Mouse (Mus musculus): ENCODE measurements around the gene Polr3f. TPM values are rescaled to one million over a fixed set of nuclear protein-coding genes. Genes with fewer than 3 reads are reported as not detected.

Polr3f gene
- polyA plus RNA-seq (2015; fragmentation: Nextera tagmentation; extraction: Ambion mirVana): 30.5 and 31.7 TPM in 2 replicates

- H3K4me1 ChIP-seq: peaks cover 16% of the 10 kb centered on the region
- WGBS: 1% methylated on average over 56 of the region's 56 CpGs
- ATAC-seq (replicated peaks): peak; percentile 98
- peak within 1 kb of the TSS; percentile 65 for H3K4me3 ChIP-seq
- H3K36me3 ChIP-seq: peaks cover 6% of the 10 kb centered on the region; the same call in 1 of the 2 replicates
- peak within 1 kb of the TSS; percentile 70 for H3K9ac ChIP-seq (replicated peaks)
- H3K27ac ChIP-seq (replicated peaks): peak within 1 kb of the TSS; percentile 91
- peak within 1 kb of the TSS; percentile 80 for H3K4me2 ChIP-seq (replicated peaks)
- no peaks in the 10 kb centered on the region for H3K9me3 ChIP-seq
- H3K27me3 ChIP-seq: 0 out of 2 replicates have a peak, but pooled peaks cover 4% of the 10 kb centered on the region
Measured at GRCm38 (mm10) chr2:144526981-144527820, at the start of gene Polr3f, which contains the start of gene Dzank1. Gene Polr3f, plus strand, starts transcription at chr2:144527718. Gene Dzank1, minus strand, starts transcription at chr2:144527414.

GRCm38 (mm10) chr2:144479421-144479820, 48.1 kb upstream of the Polr3f start:
- H3K4me3 ChIP-seq: no peak overlapping the region
- 82% methylated on average over 2 of the region's 2 CpGs for WGBS

GRCm38 (mm10) chr2:144484084-144484483, 43.4 kb upstream of the Polr3f start:
- Histone ChIP-seq H3K27ac (replicated peaks) (0 out of 2 replicates have a peak overlapping the region, but pooled peaks have one; percentile 3), H3K27me3 (no peaks in the 10 kb centered on the region), H3K36me3 (0 out of 2 replicates have a peak, but pooled peaks cover 3% of the 10 kb centered on the region), H3K9ac (replicated peaks) (no peak overlapping the region), H3K4me1 (0 out of 2 replicates have a peak, but pooled peaks cover 3% of the 10 kb centered on the region), H3K9me3 (no peaks in the 10 kb centered on the region), H3K4me2 (replicated peaks) (no peak overlapping the region), H3K4me3 (no peak overlapping the region)
- ATAC-seq (replicated peaks): peak; percentile 51; the same call in 1 of the 2 replicates
- WGBS: 28% methylated on average over 1 of the region's 1 CpGs

More at GRCm38 (mm10) chr2:144479421-144479820, 48.1 kb upstream of the Polr3f start:
- Histone ChIP-seq H3K4me1 (0 out of 2 replicates have a peak, but pooled peaks cover 2% of the 10 kb centered on the region), H3K4me2 (replicated peaks) (no peak overlapping the region), H3K27ac (replicated peaks) (no peak overlapping the region), H3K36me3 (0 out of 2 replicates have a peak, but pooled peaks cover 3% of the 10 kb centered on the region), H3K27me3 (no peaks in the 10 kb centered on the region), H3K9ac (replicated peaks) (no peak overlapping the region), H3K9me3 (no peaks in the 10 kb centered on the region)
- no peak for ATAC-seq (replicated peaks)

DNA sequence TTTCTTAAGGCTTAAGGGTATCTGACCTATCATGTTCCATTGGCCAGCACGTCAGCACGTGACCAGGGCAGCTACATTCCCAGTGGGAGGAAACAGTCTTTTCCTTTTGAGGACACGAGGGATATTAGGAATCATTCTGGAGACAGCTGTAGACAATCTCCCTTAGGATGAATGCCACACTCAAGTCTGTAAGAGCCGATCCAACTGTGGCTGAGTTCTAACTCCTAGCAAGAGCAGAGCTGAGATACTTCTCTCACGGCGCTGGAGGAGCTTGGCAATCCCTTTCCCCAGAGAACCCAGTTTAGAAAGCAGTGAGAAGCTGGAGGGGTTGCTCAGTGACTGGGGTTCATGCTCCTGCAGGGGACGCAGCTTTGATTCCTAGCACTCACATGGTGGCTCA, 42.1 kb upstream of the Polr3f start:
- Histone ChIP-seq H3K27me3 (no peaks in the 10 kb centered on the region), H3K4me2 (replicated peaks) (no peak overlapping the region), H3K27ac (replicated peaks) (no peak overlapping the region), H3K9ac (replicated peaks) (no peak overlapping the region), H3K4me1 (0 out of 2 replicates have a peak, but pooled peaks cover 3% of the 10 kb centered on the region), H3K9me3 (no peaks in the 10 kb centered on the region), H3K4me3 (no peak overlapping the region), H3K36me3 (0 out of 2 replicates have a peak, but pooled peaks cover 3% of the 10 kb centered on the region)
- WGBS: 87% methylated on average over 7 of the region's 7 CpGs
- ATAC-seq (replicated peaks): no peak

- no peak overlapping the region for H3K4me2 ChIP-seq (replicated peaks)
- 0 out of 2 replicates have a peak, but pooled peaks cover 3% of the 10 kb centered on the region for H3K4me1 ChIP-seq
- WGBS: 67% methylated on average over 6 of the region's 6 CpGs
- no peak overlapping the region for H3K4me3 ChIP-seq
- no peak for ATAC-seq (replicated peaks)
- no peaks in the 10 kb centered on the region for H3K36me3 ChIP-seq
- no peaks in the 10 kb centered on the region for H3K27me3 ChIP-seq
- no peaks in the 10 kb centered on the region for H3K9me3 ChIP-seq
- H3K9ac ChIP-seq (replicated peaks): no peak overlapping the region
- no peak overlapping the region for H3K27ac ChIP-seq (replicated peaks)
Measured at GRCm38 (mm10) chr2:144487476-144487875, 40.0 kb upstream of the Polr3f start.

GRCm38 (mm10) chr2:144489342-144489741, 38.2 kb upstream of the Polr3f start:
- H3K36me3 ChIP-seq: no peaks in the 10 kb centered on the region
- no peaks in the 10 kb centered on the region for H3K9me3 ChIP-seq
- H3K4me3 ChIP-seq: no peak overlapping the region
- no peaks in the 10 kb centered on the region for H3K27me3 ChIP-seq
- no peak overlapping the region for H3K4me2 ChIP-seq (replicated peaks)
- H3K27ac ChIP-seq (replicated peaks): no peak overlapping the region
- WGBS: 82% methylated on average over 5 of the region's 5 CpGs
- 0 out of 2 replicates have a peak, but pooled peaks cover 2% of the 10 kb centered on the region for H3K4me1 ChIP-seq
- ATAC-seq (replicated peaks): no peak
- H3K9ac ChIP-seq (replicated peaks): no peak overlapping the region

GRCm38 (mm10) chr2:144502134-144502533, 25.4 kb upstream of the Polr3f start:
- no peaks in the 10 kb centered on the region for H3K4me1 ChIP-seq
- no peak overlapping the region for H3K4me2 ChIP-seq (replicated peaks)
- H3K27ac ChIP-seq (replicated peaks): no peak overlapping the region
- no peaks in the 10 kb centered on the region for H3K9me3 ChIP-seq
- 85% methylated on average over 6 of the region's 6 CpGs for whole genome bisulfite sequencing
- H3K4me3 ChIP-seq: no peak overlapping the region
- no peak for ATAC-seq (replicated peaks)
- no peak overlapping the region for H3K9ac ChIP-seq (replicated peaks)
- H3K36me3 ChIP-seq: no peaks in the 10 kb centered on the region
- no peaks in the 10 kb centered on the region for H3K27me3 ChIP-seq

DNA sequence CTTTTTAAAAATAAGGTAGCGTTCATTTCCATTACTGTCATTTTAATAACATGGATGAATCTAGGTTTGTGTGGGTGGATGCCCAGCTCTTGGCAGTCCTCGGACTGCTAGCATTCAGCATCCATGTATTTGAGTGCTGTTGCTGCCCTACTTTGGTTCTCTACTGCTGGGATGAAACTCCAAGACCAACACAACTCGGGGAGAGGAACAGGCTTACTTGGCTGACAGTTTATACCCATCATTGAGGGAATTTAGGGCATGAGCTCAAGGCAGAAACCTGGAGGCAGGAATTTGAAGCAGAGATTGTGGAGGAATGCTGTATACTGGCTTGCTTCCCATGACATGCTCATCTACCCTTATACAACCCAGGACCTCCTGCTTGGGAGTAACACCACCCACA, 12.9 kb upstream of the Polr3f start:
- no peak for ATAC-seq (replicated peaks)
- Histone ChIP-seq H3K4me2 (replicated peaks) (no peak overlapping the region), H3K9ac (replicated peaks) (no peak overlapping the region), H3K27me3 (no peaks in the 10 kb centered on the region), H3K4me3 (no peak overlapping the region), H3K27ac (replicated peaks) (no peak overlapping the region), H3K4me1 (no peaks in the 10 kb centered on the region), H3K9me3 (no peaks in the 10 kb centered on the region), H3K36me3 (no peaks in the 10 kb centered on the region)
- WGBS: 84% methylated on average over 3 of the region's 3 CpGs

DNA sequence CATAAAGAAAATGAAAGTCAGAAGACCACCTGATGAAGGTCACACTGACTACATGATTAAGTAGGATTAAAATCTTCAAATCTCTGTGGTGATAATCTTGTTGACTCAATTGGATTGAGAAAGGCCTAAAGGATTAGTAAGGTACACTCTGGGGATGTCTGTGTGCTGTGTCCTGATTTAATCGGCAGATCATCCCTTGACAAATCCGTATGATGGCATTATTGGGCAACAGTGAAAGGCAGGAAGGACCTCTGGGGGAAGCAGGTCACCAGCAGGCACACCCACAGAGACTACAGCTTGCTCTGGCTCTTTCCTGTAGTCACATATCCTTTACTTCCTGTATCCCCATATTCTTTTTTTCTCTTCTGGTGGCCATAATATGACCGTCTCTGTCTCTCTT, 7.7 kb upstream of the Polr3f start:
- H3K4me2 ChIP-seq (replicated peaks): no peak overlapping the region
- no peaks in the 10 kb centered on the region for H3K27me3 ChIP-seq

GRCm38 (mm10) chr2:144525856-144526255, 1.7 kb upstream of the Polr3f start:
- Histone ChIP-seq H3K9me3 (no peaks in the 10 kb centered on the region), H3K4me3 (0 out of 2 replicates have a peak overlapping the region, but pooled peaks have one; percentile 0), H3K36me3 (no peaks in the 10 kb centered on the region), H3K27me3 (0 out of 2 replicates have a peak, but pooled peaks cover 4% of the 10 kb centered on the region), H3K9ac (replicated peaks) (no peak overlapping the region), H3K4me1 (peaks cover 16% of the 10 kb centered on the region), H3K4me2 (replicated peaks) (no peak overlapping the region), H3K27ac (replicated peaks) (no peak overlapping the region)
- WGBS: 46% methylated on average over 10 of the region's 10 CpGs
- ATAC-seq (replicated peaks): no peak

More for the DNA sequence above, 7.7 kb upstream of the Polr3f start:
- no peaks in the 10 kb centered on the region for H3K9me3 ChIP-seq
- WGBS: 75% methylated on average over 3 of the region's 3 CpGs
- no peak overlapping the region for H3K4me3 ChIP-seq
- H3K36me3 ChIP-seq: no peaks in the 10 kb centered on the region
- no peaks in the 10 kb centered on the region for H3K4me1 ChIP-seq
- H3K27ac ChIP-seq (replicated peaks): no peak overlapping the region
- no peak overlapping the region for H3K9ac ChIP-seq (replicated peaks)
- no peak for ATAC-seq (replicated peaks)

DNA sequence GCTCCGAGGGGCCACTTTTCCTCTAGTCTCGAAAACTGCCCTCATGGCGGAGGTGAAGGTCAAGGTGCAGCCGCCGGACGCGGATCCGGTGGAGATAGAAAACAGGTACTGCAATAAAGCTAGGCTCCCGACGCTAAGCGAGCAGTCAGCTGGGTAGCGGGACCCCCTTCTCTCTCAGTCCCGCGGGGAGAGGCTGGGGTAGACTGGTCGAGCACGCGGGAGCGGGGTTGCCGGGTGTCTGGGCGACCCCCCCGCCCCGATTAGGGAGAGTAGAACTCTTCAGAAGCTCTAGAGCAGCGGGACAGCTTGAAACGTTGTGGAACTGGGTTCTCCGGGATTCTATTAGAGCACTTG, 280 bp downstream of the Polr3f start:
- peak overlapping the region; percentile 91 for H3K27ac ChIP-seq (replicated peaks)
- peaks cover 16% of the 10 kb centered on the region for H3K4me1 ChIP-seq
- peak; percentile 63 for ATAC-seq (replicated peaks)
- H3K36me3 ChIP-seq: peaks cover 10% of the 10 kb centered on the region
- 0 out of 2 replicates have a peak, but pooled peaks cover 4% of the 10 kb centered on the region for H3K27me3 ChIP-seq
- peak overlapping the region; percentile 65 for H3K4me3 ChIP-seq
- H3K4me2 ChIP-seq (replicated peaks): peak overlapping the region; percentile 80
- WGBS: 0% methylated on average over 25 of the region's 25 CpGs
- H3K9ac ChIP-seq (replicated peaks): peak overlapping the region; percentile 70
- no peaks in the 10 kb centered on the region for H3K9me3 ChIP-seq

DNA sequence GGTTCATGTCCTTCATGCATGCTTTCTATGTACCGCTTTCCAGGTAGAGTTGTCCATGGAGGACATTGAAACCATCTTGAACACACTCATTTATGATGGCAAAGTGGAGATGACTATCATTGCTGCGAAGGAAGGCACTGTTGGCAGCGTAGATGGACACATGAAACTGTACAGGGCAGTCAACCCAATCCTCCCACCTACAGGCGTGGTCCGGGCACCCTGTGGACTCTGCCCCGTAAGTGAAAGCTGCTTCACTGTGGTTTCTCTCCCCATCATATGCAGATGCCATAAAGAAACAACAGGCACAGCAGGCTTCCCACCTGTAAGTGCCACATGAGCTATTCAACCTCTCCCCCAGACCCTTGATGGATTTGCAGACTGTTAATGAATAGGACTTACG, 9.6 kb downstream of the Polr3f start:
- Histone ChIP-seq H3K4me1 (no peaks in the 10 kb centered on the region), H3K27ac (replicated peaks) (no peak overlapping the region), H3K4me3 (no peak overlapping the region), H3K36me3 (peaks cover 89% of the 10 kb centered on the region), H3K9me3 (no peaks in the 10 kb centered on the region), H3K9ac (replicated peaks) (no peak overlapping the region), H3K4me2 (replicated peaks) (no peak overlapping the region), H3K27me3 (no peaks in the 10 kb centered on the region)
- 97% methylated on average over 7 of the region's 7 CpGs for WGBS
- ATAC-seq (replicated peaks): no peak
